Mouse (Mus musculus): ENCODE measurements around the gene Ndrg2.
"Not testable (repeated sequence)": the region's sequence is repeated elsewhere in the genome, so short reads cannot be mapped to it uniquely, and the experiment has no call there.

The Ndrg2 gene

GRCm38 (mm10) chr14:51913960-51914762 lies at the start of gene Ndrg2:
TSS of gene Ndrg2 (minus strand) at chr14:51914158.
- peak; percentile 63 to 70 for DNase-seq

DNA sequence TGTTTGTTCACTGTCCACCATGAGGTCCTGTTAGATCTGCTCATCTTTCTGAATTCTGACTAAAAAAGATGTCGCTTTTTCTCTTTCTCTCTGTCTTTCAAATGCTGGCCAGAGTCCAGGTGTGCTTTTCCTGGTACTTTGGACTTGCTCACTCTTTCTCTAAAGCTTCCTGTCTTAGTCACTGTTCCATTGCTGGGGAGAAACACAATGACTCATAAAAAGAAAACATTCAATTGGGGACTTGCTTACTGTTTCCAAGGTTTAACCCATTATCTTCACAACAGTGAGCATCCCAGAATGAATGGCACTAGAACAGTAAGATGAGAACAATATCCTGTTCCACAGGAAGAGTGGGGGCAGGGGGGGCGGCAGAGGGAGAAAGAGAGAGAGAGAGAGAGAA lies 46.4 kb upstream of the Ndrg2 start:
- no peak for DNase-seq

DNA sequence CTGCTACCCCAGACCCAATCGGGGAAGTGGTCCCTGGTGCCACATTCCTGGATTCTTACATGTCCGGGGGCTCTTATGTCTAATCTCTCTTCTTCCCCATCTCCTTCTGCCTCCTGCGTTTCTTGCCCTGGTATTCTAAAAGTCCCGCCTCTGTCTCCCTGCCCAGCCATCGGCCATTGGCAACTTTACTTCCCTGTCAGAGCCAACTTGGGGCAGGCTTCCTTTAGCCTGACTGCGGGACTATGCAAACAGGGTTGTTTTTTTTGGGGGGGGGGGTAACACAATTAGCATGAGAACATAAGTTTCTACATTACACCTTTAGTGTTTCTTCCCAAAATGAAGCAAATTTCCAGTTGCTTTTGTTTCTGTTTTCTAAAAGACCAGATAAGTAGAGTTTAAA lies 29.4 kb upstream of the Ndrg2 start:
- no peak for DNase-seq

DNA sequence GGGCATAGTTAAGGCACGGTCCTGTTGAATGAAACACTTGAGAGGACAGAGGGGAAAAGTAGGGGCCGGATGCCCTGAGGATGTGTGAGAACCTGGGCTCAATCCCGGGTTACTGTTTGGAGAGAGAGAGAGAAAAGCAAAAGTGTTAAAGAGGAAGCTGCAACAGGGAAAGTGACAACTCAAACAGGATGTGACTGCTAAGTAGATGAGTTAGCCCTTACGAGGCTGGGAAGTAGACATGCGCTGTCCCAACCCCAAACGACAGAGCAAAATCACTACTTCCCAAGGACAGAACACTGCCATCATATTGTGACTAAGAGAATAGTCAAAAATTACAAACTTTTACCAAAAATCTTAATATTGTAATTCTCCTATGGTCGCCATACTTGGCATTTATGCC lies 28.3 kb upstream of the Ndrg2 start:
- DNase-seq, result no peak

- DNase-seq, result no peak
Observed at GRCm38 (mm10) chr14:51941577-51941976, 27.6 kb upstream of the Ndrg2 start.

DNA sequence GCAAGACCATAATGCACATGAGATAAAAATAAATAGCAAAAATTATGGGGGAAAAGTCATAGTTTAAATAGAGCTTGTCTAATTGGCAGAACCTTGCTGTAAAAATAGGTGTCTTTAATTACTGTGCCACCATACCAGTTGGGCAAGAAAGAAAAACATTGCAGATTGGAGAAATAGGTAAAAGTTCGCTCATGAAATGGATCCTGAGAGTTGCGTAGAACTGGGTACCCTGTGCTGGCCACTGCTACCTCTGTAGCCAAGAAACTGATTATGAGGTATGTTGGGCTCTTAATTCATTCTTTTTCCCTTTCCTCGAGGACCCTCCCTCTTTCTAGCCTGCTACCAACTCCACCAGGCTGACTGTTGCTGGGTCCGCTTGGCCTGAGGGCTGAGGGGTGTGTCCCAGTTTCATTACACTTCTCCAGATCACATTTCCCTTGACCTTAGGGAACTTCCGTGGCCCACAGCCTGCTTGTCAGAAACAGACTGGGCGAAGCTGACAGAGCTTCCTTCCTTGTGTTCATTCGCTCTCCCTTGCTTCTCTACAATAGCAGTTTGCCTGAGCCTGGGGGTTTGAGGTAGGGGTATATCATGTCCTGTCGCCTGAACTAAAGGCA lies 27.1 kb upstream of the Ndrg2 start:
- peak; percentile 29 to 44 for DNase-seq

- DNase-seq, result no peak
Observed at GRCm38 (mm10) chr14:51939005-51939404, 25.0 kb upstream of the Ndrg2 start.

DNA sequence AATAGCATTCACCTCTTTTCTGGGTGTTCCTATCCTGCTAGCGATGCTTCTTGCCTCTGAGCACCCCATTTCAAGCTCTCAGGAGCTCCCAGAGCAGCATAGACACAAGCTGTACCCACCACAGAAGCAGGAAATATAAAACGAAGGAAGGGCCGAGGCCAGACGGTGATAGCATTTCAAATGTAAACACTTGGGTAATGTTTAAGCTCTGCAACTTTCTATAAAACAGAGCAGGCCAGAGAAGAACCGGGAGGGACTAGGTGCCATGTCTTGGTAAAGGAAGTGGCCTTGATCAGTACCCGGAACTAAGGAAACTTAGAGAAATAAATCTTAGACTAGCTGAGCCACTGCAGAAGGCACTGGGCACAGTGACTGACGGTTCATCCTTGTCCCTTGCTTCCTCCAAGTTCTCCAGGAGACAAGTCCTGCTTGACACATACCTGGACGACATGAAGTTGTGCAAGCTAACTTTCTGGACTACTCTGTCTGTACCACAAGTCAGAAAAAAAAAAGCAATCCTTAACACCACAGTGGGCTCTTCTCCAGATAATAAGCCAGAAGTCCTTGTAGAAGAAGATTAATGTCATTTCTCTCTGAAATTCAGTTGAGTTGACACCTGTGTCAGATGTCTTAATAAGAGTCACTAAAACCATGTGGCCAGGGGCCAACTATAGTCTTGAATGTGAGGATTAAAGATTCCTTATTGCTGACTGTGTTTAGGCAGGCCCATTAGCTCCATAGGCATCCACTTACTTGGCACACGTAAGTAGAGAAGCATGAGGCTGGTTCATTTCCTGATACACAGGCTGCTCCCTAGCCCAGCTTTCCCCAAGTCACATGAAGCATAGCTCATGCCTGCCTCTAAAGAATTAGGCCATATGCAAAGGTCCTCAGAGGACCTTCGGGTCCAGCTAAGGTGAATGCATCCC lies 18.4 kb upstream of the Ndrg2 start:
- DNase-seq, result no peak

- peak; percentile 73 to 78 for DNase-seq
Observed at GRCm38 (mm10) chr14:51930824-51931223, 16.9 kb upstream of the Ndrg2 start.

GRCm38 (mm10) chr14:51929968-51930367 lies 16.0 kb upstream of the Ndrg2 start:
- DNase-seq, result no peak

DNA sequence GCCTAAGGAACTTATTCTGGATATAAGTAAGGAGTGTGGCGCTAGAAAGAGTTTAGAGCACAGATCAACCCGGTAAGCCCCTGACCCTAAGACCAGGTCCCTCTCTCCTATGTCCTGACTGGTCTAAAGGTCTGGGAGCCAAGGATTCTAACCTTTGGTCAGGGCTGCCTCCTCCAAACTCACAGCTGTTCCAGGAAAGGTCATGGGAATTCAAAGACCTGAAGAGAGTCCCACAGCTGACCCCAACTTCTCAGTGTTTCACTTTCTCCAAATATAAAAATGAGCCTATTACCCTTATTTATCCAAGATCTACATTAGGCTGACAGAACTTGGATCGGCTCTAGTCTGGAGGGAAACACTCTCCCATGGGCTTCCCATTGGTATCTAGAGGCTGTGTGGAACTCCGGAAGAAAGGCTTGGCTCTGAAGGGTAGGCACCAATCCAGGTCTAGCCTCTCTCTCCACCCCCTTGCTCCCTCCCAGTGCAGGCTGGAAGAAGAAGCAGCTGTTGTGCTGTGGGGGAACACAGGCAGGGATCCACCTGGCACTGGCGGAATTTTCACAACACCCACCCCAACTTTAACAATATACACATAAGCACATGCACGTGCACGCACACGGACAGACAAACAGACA lies 15.5 kb upstream of the Ndrg2 start:
- peak; percentile 70 to 74 for DNase-seq

DNA sequence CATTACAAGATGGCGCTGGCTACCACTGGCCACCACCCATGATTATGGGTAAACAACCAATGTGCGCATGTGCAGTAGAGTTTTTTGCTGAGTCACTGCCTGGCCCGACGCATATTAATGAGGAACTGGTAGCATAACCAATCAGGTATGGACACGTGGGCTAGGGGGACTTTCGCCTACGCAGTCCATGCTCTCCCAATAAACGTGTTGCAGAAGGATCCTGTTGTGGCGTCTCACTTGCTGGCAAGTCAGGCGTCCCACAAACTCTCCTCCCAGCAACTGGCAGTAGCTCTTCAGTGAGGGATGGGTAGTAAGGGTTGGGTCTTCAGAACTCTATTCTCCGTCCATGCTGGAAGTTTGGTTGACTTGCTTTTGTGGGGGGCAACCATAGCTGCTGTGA lies 13.0 kb upstream of the Ndrg2 start:
- DNase-seq, result not testable (repeated sequence)

DNA sequence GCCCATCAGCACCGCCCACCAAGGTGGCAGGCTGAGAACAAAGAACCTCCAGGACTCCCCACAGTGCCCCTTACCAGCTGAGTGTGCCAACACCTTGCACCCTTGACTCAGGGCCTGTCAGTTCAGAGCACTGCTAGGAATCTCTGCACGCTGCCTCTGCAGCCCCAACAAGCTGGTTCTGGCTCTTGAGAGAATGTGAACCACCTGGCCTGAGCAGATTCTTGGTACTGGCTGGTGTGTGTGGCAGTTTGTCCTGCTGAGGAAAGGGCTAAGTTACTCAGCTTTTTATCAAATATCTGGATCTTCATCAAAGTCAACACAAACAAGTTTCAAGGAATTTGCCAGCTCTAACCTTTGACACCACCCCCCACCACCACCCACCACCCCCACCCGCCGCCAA lies 9.5 kb upstream of the Ndrg2 start:
- no peak for DNase-seq

DNA sequence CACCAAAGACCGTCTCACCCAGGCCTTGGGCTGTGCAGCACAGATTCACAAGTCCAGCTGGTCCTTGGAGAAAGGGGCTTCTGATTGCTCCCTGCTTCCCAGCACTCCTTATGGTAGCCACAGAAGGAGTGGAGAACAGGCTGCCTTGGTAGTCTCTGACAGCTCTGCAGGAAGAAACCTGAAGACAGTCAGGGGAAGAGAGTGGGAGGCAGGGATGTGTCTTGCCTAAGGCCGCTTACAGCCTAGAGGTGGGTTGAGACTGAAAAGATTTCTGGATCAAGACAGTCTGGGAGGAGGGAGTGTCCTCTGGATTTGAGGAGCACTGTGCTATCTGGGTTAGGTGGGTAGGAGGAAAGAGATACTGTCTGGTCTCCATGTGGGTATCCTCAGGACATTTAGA lies 9.0 kb upstream of the Ndrg2 start:
- DNase-seq, result no peak

GRCm38 (mm10) chr14:51922571-51922865 lies 8.6 kb upstream of the Ndrg2 start, which contains the start of gene Rnase13:
TSS of gene Rnase13 (minus strand) at chr14:51922773.
- no peak for DNase-seq

- DNase-seq, result no peak
Observed at GRCm38 (mm10) chr14:51921759-51922570, 8.0 kb upstream of the Ndrg2 start.

DNA sequence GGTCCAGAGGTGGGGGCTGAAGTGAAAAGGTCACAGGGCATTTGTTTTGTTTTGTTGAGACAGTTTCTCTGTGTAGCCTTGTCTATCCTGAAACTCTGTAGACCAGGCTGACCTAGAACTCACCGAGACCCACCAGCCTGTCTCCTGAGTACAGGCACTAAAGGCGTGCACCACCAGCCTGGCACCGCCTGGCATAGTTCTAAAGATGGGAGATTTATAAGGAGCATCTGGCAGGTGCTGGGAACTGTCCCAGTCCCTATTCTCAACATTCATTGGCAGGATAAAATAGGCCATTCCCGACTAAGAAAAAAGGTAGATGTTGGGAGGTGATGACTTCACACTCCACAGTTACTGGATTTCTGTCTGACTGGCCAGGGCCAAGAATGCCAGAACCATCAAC lies 5.0 kb upstream of the Ndrg2 start:
- DNase-seq, result no peak

DNA sequence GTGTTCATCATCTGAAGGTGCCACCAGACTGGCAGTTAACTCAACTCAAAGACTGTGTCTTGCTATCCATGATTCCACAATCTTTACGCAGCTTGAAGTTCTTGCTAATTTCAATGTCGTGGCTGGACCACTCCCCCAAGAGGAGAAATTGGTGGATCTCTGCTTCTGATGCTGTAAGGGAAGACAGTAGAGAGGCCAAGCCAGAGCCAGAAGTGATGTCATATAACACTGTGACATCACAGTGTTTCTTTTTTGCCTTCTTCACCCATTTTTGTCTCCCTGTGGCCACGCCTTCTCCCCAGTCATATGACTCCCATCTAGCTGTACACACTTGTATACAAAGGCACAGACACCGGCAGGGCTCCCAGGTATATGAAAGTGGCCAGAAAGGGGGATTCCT lies 4.2 kb upstream of the Ndrg2 start, which contains the start of gene Tppp2:
Tppp2 (plus strand) TSS at position 301 of the 400 bp plus-strand sequence.
- DNase-seq, result no peak

- DNase-seq, result no peak
Observed at GRCm38 (mm10) chr14:51916539-51916938, 2.6 kb upstream of the Ndrg2 start.

- DNase-seq, result no peak
Observed at GRCm38 (mm10) chr14:51915030-51915429, 1.1 kb upstream of the Ndrg2 start.

DNA sequence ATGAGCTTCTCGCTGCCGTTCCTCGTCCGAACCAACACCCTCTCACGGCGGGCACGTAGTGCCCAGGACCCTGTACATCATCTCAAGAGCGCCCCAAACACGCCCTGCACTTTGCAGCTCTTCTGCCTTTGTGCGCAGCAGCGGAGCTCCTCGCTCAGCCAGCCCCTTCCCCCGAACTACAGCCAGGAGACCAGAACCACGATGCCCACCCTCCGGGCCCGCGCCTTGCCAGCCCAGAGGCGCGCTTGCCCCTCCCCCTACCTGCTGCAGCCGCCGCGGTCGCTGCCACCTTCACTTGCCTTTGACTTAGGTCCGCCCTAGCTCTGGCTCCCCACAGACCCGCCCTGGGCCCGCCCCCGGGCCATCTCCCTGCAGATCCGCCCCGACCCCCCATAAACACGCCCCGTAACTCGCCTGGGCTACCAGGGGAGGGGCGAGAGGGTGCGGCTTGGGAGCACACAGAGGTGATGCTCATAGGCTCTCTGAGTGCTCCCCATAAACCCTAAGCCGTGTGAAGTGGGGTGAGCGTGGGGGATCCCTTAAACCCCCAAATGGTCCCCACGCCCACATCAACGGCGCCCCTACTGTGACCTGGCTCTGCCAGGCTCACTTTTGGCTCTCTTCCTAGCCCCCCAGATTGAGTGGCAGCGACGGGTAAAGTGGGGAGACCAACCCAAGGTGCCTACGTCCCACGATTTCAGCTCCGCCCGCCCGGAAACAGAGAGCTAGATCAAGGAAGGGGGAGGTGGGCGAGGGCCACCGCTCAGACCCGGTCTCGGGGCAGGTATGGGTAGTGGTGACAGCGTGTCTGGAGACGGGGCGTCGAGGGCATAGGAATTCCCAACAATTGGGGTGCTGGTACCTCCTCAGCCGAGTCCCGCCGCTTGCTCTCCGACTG lies 647 bp downstream of the Ndrg2 start:
- DNase-seq, result peak; percentile 84 to 90
